Mouse (Mus musculus): ENCODE results near the gene Mpg. TPM values are rescaled to one million over a fixed set of nuclear protein-coding genes. Genes with fewer than 3 reads are reported as not detected.
A peak's percentile ranks its signal among the peaks of the same experiment; 100 is the strongest.
"Not testable (repeated sequence)": the region's sequence is repeated elsewhere in the genome, so short reads cannot be mapped to it uniquely, and the experiment has no call there.

Mpg gene
- polyA plus RNA-seq, 1 experiment from 2014 or later = 45.2 TPM

GRCm38 (mm10) chr11:32194086-32194485 is 32.2 kb upstream of the Mpg start:
- WGBS = 85% methylated on average over 10 of the region's 10 CpGs
- Histone ChIP-seq H3K9me3 (replicated peaks) (no peaks in the 10 kb centered on the region), H3K27ac (no peak overlapping the region), H3K27me3 (ENCODE audit: low read depth, poor library complexity, severe bottlenecking) (peaks cover 28% of the 10 kb centered on the region), H3K4me1 (peaks cover 15% of the 10 kb centered on the region), H3K4me3 (no peak overlapping the region), H3K36me3 (no peaks in the 10 kb centered on the region)
- no peak for DNase-seq (ENCODE audit: low spot score)

GRCm38 (mm10) chr11:32194626-32195025 is 31.7 kb upstream of the Mpg start:
- no peak for DNase-seq (ENCODE audit: low spot score)
- Histone ChIP-seq H3K4me1 (peaks cover 19% of the 10 kb centered on the region), H3K27me3 (ENCODE audit: low read depth, poor library complexity, severe bottlenecking) (peaks cover 28% of the 10 kb centered on the region), H3K9me3 (replicated peaks) (no peaks in the 10 kb centered on the region), H3K36me3 (no peaks in the 10 kb centered on the region), H3K27ac (no peak overlapping the region), H3K4me3 (no peak overlapping the region)
- 87% methylated on average over 5 of the region's 5 CpGs for WGBS

- WGBS = 40% methylated on average over 11 of the region's 11 CpGs
- H3K36me3 ChIP-seq = no peaks in the 10 kb centered on the region
- DNase-seq (ENCODE audit: low spot score) = no peak
- H3K27me3 ChIP-seq (ENCODE audit: low read depth, poor library complexity, severe bottlenecking) = peaks cover 28% of the 10 kb centered on the region
- H3K4me1 ChIP-seq = peaks cover 16% of the 10 kb centered on the region
- no peak overlapping the region for H3K27ac ChIP-seq
- no peaks in the 10 kb centered on the region for H3K9me3 ChIP-seq (replicated peaks)
- H3K4me3 ChIP-seq = no peak overlapping the region
These were observed 30.3 kb upstream of the Mpg start for GRCm38 (mm10) chr11:32195867-32196540.

GRCm38 (mm10) chr11:32196727-32197126 is 29.6 kb upstream of the Mpg start:
- Histone ChIP-seq H3K4me1 (peaks cover 16% of the 10 kb centered on the region), H3K27ac (no peak overlapping the region), H3K27me3 (ENCODE audit: low read depth, poor library complexity, severe bottlenecking) (peaks cover 28% of the 10 kb centered on the region), H3K9me3 (replicated peaks) (no peaks in the 10 kb centered on the region), H3K36me3 (no peaks in the 10 kb centered on the region), H3K4me3 (no peak overlapping the region)
- no peak for DNase-seq (ENCODE audit: low spot score)
- WGBS = 73% methylated on average over 6 of the region's 6 CpGs

GRCm38 (mm10) chr11:32197766-32198165 is 28.5 kb upstream of the Mpg start:
- H3K4me1 ChIP-seq = peaks cover 11% of the 10 kb centered on the region
- H3K9me3 ChIP-seq (replicated peaks) = no peaks in the 10 kb centered on the region
- no peak overlapping the region for H3K27ac ChIP-seq
- no peak for DNase-seq (ENCODE audit: low spot score)
- H3K4me3 ChIP-seq = no peak overlapping the region
- H3K36me3 ChIP-seq = no peaks in the 10 kb centered on the region
- WGBS = 29% methylated on average over 3 of the region's 3 CpGs
- H3K27me3 ChIP-seq (ENCODE audit: low read depth, poor library complexity, severe bottlenecking) = peaks cover 28% of the 10 kb centered on the region

GRCm38 (mm10) chr11:32198256-32198955 is 27.9 kb upstream of the Mpg start:
- H3K4me3 ChIP-seq = no peak overlapping the region
- H3K36me3 ChIP-seq = no peaks in the 10 kb centered on the region
- WGBS = 69% methylated on average over 14 of the region's 14 CpGs
- H3K27ac ChIP-seq = no peak overlapping the region
- H3K9me3 ChIP-seq (replicated peaks) = no peaks in the 10 kb centered on the region
- no peak for DNase-seq (ENCODE audit: low spot score)
- H3K4me1 ChIP-seq = peaks cover 6% of the 10 kb centered on the region
- peaks cover 30% of the 10 kb centered on the region for H3K27me3 ChIP-seq (ENCODE audit: low read depth, poor library complexity, severe bottlenecking)

GRCm38 (mm10) chr11:32199230-32199629 is 27.1 kb upstream of the Mpg start:
- Histone ChIP-seq H3K36me3 (no peaks in the 10 kb centered on the region), H3K9me3 (replicated peaks) (no peaks in the 10 kb centered on the region), H3K27me3 (ENCODE audit: low read depth, poor library complexity, severe bottlenecking) (peaks cover 31% of the 10 kb centered on the region), H3K4me3 (no peak overlapping the region), H3K27ac (no peak overlapping the region; the same call in 1 of the 2 replicates), H3K4me1 (peaks cover 6% of the 10 kb centered on the region)
- 54% methylated on average over 6 of the region's 6 CpGs for WGBS
- no peak for DNase-seq (ENCODE audit: low spot score)

- Histone ChIP-seq H3K27me3 (ENCODE audit: low read depth, poor library complexity, severe bottlenecking) (peaks cover 26% of the 10 kb centered on the region), H3K4me3 (no peak within 1 kb of the TSS), H3K36me3 (no peaks in the 10 kb centered on the region), H3K9me3 (replicated peaks) (no peaks in the 10 kb centered on the region), H3K4me1 (peaks cover 13% of the 10 kb centered on the region), H3K27ac (no peak within 1 kb of the TSS; the same call in 1 of the 2 replicates)
- WGBS = 68% methylated on average over 10 of the region's 10 CpGs
- no peak for DNase-seq (ENCODE audit: low spot score)
These were observed 26.2 kb upstream of the Mpg start, which contains the start of gene Il9r for GRCm38 (mm10) chr11:32200075-32200601. Gene Il9r (minus strand): TSS chr11:32200279.

GRCm38 (mm10) chr11:32200992-32201391 is 25.3 kb upstream of the Mpg start:
- H3K27ac ChIP-seq; DNase-seq (ENCODE audit: low spot score); H3K9me3 ChIP-seq (replicated peaks); H3K36me3 ChIP-seq; H3K4me3 ChIP-seq: not testable (repeated sequence)
- Histone ChIP-seq H3K27me3 (ENCODE audit: low read depth, poor library complexity, severe bottlenecking) (peaks cover 23% of the 10 kb centered on the region), H3K4me1 (peaks cover 16% of the 10 kb centered on the region)
- WGBS = 67% methylated on average over 1 of the region's 1 CpGs

- Histone ChIP-seq H3K4me3 (no peak overlapping the region), H3K4me1 (peaks cover 23% of the 10 kb centered on the region), H3K36me3 (peaks cover 4% of the 10 kb centered on the region), H3K9me3 (replicated peaks) (no peaks in the 10 kb centered on the region), H3K27me3 (ENCODE audit: low read depth, poor library complexity, severe bottlenecking) (peaks cover 18% of the 10 kb centered on the region), H3K27ac (no peak overlapping the region)
- 87% methylated on average over 11 of the region's 11 CpGs for WGBS
- no peak for DNase-seq (ENCODE audit: low spot score)
These were observed 24.2 kb upstream of the Mpg start for GRCm38 (mm10) chr11:32201922-32202685.

GRCm38 (mm10) chr11:32205058-32205873 is 21.0 kb upstream of the Mpg start, which contains the start of gene Snrnp25:
Gene Snrnp25 (plus strand): TSS chr11:32205415.
- H3K9me3 ChIP-seq (replicated peaks) = no peaks in the 10 kb centered on the region
- WGBS = under 1% methylated on average over 52 of the region's 52 CpGs
- DNase-seq (ENCODE audit: low spot score) = peak; percentile 94
- H3K27ac ChIP-seq = peak within 1 kb of the TSS; percentile 83
- peaks cover 17% of the 10 kb centered on the region for H3K4me1 ChIP-seq
- peaks cover 36% of the 10 kb centered on the region for H3K36me3 ChIP-seq
- peaks cover 4% of the 10 kb centered on the region; the same call in 1 of the 2 replicates for H3K27me3 ChIP-seq (ENCODE audit: low read depth, poor library complexity, severe bottlenecking)
- H3K4me3 ChIP-seq = peak within 1 kb of the TSS; percentile 75

GRCm38 (mm10) chr11:32210623-32211022 is 15.7 kb upstream of the Mpg start:
- DNase-seq (ENCODE audit: low spot score) = no peak
- Histone ChIP-seq H3K4me1 (peaks cover 10% of the 10 kb centered on the region), H3K4me3 (no peak overlapping the region), H3K27ac (no peak overlapping the region), H3K27me3 (ENCODE audit: low read depth, poor library complexity, severe bottlenecking) (no peaks in the 10 kb centered on the region), H3K36me3 (peaks cover 88% of the 10 kb centered on the region), H3K9me3 (replicated peaks) (no peaks in the 10 kb centered on the region)
- 88% methylated on average over 9 of the region's 9 CpGs for WGBS
